Mouse (Mus musculus): ENCODE results near the gene Wapl.

Gene Wapl

DNA sequence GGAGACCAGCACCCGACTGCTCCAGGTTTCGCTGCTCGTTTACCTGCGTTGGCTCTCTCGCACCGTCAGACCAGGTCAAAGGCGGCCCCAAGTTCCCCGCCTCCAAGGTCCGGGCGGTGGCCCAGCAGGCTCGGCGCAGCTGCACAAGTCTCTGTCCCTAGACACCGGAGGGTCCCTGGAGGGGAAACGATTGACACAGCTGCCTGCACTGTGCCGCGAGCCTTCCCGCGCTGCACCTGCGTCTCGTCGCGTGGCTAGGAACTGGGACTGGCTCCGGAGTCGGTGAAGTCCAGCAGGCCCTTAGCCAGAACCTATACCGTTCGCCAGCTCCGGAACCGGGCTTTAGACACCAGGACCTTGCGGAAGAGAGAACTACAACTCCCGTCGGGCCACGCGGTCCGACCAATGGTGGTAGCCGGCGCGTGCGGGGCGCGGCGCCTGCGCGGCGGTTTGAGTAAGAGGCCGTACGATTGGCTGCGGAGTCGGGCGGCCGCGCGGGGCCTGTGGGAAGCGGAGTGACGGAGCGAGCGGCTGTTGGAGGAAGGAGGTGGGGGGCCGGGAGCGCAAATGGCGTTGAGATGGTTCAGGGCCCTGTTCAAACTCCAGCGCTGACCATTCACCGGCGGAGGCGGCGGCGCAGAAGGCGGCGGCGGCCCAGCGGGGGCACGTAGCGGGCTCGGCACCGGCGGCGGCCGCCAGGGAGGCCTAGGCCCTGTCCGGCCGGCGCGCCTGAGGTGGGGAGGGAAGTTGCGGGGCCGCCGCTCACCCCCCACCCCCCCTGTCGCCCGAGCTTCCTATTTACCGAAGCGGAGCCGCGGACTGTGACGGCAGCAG lies at the start of gene Wapl:
TSS of gene Wapl (plus strand) at position 534 of the 834 bp plus-strand sequence.
- DNase-seq (ENCODE audit: low spot score) = peak; percentile 97

DNA sequence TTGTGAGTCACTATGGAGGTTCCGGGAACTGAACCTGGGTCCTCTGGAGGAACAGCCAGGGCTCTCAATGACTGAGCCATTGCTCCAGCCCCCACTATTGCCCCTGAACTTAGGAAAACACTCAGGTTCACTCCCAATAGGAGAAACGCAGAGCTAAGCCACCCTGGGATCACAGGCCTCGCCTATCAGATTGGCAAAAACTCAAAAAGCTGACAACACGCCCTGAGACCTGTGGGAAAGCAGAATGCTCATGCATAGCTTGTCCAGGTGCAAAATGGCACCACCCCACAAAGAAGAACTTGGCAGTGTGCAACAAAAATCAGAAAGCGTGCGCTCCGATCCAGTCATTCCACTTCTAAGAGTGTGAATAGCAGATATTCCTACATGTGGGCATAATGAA lies 46.9 kb upstream of the Wapl start:
- DNase-seq (ENCODE audit: low spot score) = no peak

GRCm38 (mm10) chr14:34632722-34633448 lies 40.8 kb upstream of the Wapl start:
- DNase-seq (ENCODE audit: low spot score) = no peak

GRCm38 (mm10) chr14:34635192-34635591 lies 38.5 kb upstream of the Wapl start:
- DNase-seq (ENCODE audit: low spot score) = no peak

GRCm38 (mm10) chr14:34635721-34636120 lies 38.0 kb upstream of the Wapl start:
- DNase-seq (ENCODE audit: low spot score) = no peak

DNA sequence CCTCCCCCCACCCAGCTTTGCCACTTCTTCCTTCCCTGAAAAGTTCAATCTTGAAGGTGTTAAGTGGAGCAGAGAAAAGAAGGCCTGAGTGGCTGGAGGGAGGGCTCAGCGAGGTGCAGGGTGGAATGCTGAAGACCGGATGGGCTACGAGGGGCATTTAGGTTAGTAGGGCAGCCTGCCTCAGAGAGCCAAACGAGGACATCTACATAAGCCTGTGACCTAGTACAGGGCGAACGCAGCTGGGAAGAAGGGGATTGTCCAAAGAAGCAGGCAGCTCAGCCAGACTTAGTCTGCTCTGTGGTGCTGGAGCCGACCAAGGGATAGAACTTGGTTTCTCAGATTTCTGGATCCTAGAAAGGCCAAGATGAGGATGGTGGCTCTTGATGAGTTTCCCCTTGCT lies 29.6 kb upstream of the Wapl start:
- no peak for DNase-seq (ENCODE audit: low spot score)

GRCm38 (mm10) chr14:34647870-34648475 lies 25.8 kb upstream of the Wapl start:
- no peak for DNase-seq (ENCODE audit: low spot score)

DNA sequence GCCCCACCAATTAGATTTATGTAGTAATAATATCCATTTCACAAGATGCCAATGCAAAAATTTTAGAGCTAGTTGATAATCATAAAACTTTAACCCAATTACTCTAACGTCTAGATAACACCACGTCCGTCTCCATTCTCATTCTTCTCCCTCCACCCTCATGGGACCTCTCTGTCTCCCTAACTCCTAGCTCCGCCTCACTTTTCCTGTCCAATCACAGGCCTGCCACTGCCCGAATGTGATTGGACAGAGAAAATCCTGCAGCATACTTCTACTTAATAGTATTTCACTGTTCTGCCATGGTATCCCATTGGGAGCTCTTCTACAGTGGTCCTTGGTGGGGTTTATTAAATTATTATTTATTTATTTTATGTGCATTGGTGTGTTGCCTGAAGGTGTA lies 16.6 kb upstream of the Wapl start:
- DNase-seq (ENCODE audit: low spot score) = no peak

DNA sequence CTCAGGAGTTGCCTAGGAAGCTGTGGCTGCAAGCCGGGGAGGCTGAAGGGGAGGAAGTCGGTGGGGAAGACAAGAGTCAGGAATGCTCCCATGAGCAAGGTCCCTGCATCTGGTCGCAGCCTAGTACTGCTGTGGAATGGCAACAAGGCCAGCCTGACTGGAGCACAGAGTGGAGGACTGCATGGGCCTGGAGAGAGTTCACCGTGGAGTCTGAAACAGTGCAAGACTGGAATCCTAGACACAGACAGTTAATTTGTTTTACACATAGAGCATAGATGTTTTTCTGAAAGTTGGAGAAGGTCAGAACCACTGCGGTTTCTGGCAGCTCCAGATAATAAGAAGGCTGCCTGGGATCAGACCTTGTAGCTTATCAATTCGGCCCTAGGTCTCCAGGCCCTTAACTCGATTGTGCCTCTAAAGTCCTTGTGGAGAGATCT lies 13.4 kb upstream of the Wapl start:
- DNase-seq (ENCODE audit: low spot score) = peak; percentile 58

- DNase-seq (ENCODE audit: low spot score) = peak; percentile 31
These were observed 12.7 kb upstream of the Wapl start for GRCm38 (mm10) chr14:34660788-34661591.

GRCm38 (mm10) chr14:34661621-34662477 lies 11.9 kb upstream of the Wapl start:
- peak; percentile 75 for DNase-seq (ENCODE audit: low spot score)

- DNase-seq (ENCODE audit: low spot score) = no peak
These were observed 11.3 kb upstream of the Wapl start for GRCm38 (mm10) chr14:34662478-34662826.

DNA sequence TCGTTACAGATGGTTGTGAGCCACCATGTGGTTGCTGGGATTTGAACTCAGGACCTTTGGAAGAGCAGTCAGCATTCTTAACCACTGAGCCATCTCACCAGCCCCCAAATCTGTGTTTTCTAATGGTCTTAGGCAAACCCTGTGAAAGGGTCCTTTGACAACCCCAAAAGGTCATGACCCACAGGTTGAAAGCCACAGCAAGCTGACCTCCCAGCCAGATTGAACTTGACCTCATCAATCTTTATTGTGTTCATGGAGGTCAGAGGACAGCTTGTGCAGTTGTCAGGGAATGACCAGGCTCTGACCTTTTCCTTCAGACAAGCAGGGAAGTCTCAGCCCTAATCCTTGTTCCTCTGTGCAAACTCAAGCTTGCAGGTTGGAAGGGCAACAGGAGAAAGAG lies 10.3 kb upstream of the Wapl start:
- DNase-seq (ENCODE audit: low spot score) = no peak

- DNase-seq (ENCODE audit: low spot score) = no peak
These were observed 4.6 kb upstream of the Wapl start for GRCm38 (mm10) chr14:34669082-34669481.

GRCm38 (mm10) chr14:34670256-34670655 lies 3.5 kb upstream of the Wapl start:
- DNase-seq (ENCODE audit: low spot score) = no peak

DNA sequence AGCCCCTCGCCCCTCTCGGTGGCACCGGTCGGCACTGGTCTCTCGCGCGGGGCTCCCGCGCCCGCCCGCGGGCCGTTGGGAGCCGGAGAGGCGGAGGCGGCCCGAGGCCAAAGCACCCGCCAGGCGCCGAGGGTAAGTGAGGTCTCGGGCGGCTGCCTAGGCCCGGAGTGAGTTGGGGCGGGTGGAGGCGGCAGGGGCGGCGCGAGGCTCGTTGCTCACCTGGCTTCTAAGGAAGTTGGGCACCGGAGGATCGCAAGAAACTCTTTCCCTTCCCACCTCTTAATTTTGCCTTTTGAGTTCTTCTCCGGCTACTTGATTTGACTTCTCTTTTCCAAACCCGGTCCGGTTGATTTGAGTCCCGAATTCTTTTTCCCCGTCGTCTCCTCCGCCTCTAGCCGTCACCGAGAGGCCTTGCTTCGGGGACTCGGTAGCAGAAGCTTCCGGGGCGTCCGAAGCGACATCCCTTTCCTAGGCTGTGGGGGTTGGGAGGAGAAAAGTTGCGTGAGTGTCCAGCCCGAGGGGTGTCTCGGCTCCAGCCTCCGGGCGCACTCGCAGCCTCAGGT lies 582 bp downstream of the Wapl start:
- peak; percentile 56 for DNase-seq (ENCODE audit: low spot score)

GRCm38 (mm10) chr14:34674932-34675331 lies 1.2 kb downstream of the Wapl start:
- DNase-seq (ENCODE audit: low spot score) = no peak

DNA sequence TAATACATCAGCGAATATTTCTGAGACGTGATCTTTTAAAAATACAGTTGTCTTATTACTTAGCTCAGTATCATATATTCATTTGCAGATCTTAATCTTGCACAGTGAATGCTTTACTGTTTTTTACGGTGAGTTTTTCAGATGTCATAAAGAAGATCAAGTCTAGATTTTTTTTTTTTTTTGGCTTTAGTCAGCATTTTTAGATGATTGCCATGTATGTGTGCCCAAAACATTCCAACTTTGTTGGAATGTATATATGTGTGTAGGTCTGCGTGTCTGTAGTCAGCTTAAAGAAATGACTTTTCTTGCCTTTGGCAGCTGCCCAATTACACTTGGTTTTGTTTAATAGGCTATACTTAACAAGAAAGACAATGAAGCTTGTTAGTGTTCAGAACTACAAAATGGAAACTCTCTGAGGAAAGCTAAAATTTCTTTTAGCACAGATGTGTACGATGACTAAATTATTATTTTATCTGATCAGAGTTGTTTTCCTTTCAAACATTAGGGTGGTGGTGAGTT lies 1.7 kb downstream of the Wapl start:
- no peak for DNase-seq (ENCODE audit: low spot score)

DNA sequence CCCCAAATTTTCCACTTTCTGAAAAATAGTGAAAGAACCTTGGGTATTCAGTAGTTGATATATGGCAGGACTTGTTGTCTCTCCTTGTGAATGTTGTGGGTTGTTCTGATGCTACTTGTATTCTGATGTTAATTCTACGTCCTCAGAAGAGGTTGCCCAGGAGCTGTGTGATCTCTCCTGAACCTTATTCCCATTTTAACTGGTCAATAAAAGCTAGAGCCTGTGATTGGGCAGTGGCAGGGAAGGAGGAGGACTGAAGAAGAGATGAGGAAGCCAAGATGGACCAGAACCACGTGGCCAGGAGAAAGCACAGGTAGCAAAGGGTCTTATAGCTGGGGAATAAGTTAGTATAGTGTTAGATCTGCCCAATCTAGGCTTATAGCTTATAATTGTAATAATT lies 7.1 kb downstream of the Wapl start:
- DNase-seq (ENCODE audit: low spot score) = no peak

DNA sequence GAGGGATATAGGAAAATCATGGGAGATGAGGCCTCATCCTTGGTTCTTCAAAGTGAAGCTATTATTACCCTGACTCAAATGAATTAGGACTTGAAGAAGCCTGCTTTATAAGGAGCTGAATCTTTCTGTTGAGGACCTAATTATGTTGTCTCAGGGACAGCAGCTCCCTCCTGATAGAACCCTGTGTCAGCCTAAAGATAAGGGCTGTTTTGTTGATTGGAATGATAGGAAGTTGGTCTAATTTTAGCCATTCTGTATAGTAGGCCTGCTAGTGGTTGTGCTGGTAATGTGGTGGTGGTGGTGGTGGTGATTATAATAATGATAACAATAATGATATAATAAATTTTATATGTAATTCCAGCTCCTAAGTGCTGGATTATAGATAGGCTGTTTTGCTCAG lies 11.3 kb downstream of the Wapl start:
- DNase-seq (ENCODE audit: low spot score) = no peak

DNA sequence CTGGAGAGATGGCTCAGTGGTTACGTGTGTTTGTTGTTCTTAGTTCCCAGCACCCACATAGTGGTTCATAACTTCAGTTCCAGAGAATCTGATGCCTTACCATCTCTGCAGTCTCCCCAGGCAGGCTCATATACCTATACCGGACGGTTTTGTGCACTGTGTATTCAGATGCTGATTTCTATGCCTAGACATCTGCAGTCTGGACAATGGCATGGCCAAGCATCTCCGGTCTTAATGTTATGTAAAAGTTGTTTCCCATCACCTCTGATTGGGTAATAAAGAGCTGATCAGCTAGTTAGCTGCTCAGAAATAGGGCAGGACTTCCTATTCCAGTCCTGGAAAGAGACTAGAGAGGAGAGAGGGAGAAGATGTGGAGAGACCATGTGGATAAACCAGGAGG lies 20.2 kb downstream of the Wapl start:
- DNase-seq (ENCODE audit: low spot score) = no peak

Measured in ovary, postnatal 36 days (tissue).